Mouse (Mus musculus) granulocyte monocyte progenitor cell, adult 5-6 weeks (primary cell): ENCODE data around the gene Zfp385a. TPM values are rescaled to one million over a fixed set of nuclear protein-coding genes. Genes with fewer than 3 reads are reported as not detected.
A peak's percentile ranks its signal among the peaks of the same experiment; 100 is the strongest.

Experiments used
- ATAC-seq: replicated peaks from 2 replicates; pipeline ENCODE4 v1.8.0; 2016; ENCODE audit warnings: mild to moderate bottlenecking, moderate TSS enrichment, inconsistent platforms; ENCODE audit not compliant: poor library complexity, severe bottlenecking
- total RNA-seq, 2 experiments: library from RNA; stranded (forward) in 1 of 2; stranded (reverse) in 1 of 2; fragments of 200-712, 200-1000 nt in 1 of 2; fragments of >200 nt in 1 of 2; fragmentation: Nextera tagmentation in 1 of 2; gene quantifications; 2 replicates each; pipeline ENCODE4 v1.2.3; 2014 to 2017

Gene Zfp385a
- total RNA-seq, 2 experiments from 2014 or later = 1.8 to 17.5 TPM

DNA sequence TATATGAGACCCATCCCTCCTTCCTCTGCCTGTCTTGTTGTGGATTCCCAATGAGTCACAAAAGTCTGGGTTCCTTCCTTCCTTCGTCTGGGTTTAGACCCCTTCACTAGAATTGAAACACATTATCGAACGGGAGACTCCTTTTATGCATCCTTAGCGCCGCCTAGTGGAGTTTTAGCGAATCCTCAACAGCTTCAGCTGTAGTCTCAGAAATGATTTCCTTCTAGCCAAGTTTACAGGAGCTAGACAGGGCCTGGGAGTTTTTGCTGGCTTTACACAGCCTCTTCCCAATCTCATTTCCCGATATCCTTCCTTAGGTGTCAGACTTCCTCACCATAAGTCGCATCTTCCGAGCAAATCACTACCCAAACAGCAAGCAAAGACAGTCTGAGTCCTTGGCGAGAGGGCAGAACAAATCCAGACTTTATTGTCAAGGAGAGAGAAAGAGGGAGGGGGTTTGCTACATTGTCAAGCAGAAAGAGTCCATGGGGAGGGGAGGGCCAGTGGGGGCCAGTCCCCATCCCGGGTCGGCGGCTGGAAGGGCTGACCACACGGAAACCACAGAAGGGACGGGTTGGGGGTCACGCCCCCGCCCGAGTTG lies 26.3 kb downstream of the Zfp385a start:
- peak; percentile 14; the same call in 1 of the 2 replicates for ATAC-seq

DNA sequence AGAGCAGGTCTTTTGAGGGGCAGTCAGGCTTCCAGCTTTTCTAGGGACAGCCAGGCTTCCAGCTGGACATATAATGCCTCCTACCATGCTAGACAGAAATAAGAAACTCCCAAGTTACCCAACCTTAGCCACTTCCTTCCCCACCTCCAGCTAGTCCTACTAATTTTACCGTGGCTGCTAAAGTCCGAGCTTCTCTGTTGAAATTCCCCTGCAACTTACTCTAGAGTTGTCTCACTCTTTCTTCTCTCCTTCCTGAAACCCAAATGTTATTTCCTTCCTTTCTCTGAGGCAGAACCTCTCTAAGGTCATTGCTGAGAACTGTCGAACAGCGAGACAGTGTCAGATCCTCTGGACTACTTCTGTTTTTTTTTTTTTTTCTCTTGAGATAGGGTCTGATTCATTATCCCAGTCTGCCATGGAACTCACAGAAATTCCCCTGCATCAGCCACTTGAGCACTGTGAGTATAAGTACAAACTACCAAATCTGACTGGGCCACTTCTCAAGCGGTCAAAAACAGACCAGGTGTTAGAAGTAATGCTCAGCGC lies 29.5 kb downstream of the Zfp385a start, which contains the start of gene Gpr84:
Gene Gpr84 (minus strand): TSS at position 248 of the 546 bp plus-strand sequence.
- peak; percentile 63 for ATAC-seq

DNA sequence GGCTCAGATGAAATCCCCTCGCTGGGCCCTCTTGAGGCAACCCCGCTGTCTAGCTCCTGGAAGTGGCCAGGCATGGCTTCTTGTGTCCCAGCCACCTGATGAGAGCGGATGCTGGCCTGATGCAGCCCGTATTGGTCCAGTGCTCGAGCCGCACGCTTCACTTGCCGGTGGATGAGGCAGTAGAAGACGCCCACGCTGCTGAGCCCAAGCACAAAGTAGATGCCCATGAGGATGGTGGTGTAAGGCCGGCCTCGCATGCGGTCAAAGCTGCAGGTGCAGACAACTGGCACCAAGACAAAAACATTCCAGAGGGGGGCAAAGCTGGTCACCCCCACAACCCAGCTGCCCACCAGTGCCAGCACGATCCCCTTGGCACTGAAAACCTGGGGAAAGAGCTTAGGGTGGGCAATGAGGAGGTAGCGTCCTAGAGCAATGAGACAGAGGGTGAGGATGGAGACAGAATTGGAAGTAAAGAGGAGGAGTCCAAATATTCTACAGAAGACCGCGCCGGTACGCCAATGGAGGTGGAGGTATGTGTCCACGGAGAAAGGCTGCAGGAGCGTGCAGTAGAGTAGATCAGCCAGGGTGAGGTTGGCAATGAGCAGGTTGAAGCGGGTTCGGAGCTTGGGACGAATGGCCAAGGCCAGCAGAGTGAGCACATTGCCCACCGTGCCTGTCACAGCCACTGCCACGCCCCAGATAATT lies 30.9 kb downstream of the Zfp385a start:
- no peak for ATAC-seq

DNA sequence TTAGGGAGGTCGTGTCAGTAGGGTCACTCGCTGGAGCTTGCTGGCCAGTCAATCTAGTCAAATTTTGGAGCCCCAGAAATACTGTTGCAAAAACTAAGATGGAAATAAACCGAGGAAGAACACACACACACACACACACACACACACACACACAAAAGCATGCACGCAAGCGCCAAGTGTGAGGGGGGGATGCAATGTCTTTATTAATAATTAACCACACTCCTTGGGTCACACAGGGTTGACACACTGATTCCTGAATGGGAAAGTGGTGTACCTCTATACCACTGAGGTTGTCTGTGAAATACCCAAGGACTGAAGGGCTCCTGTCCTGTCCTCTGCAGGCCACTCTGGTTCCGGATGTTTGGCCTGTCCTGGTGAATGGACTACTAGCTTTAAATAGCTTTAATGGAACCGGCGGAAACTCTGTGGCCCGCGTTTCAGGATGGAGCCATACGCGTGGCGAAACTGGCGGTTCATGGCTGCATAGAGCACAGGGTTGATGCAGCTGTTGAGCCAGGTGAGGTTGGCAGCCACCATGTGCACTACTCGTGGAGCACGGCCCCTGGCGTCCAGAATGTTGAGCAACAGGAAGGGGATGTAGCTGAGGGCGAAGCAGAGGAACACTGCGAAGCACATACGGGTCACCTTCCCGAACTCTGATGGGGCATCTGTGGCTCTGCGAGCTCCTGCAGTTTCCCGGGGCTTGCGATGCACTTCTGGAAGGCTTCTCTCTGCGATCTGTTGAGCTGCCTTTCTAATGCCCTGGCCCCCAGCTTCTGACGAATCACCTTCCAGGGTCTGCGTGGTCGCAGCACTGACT lies 31.6 kb downstream of the Zfp385a start:
- ATAC-seq = peak; percentile 36

- peak; percentile 34 for ATAC-seq
Measured at GRCm38 (mm10) chr15:103307125-103307524, 32.8 kb downstream of the Zfp385a start.

DNA sequence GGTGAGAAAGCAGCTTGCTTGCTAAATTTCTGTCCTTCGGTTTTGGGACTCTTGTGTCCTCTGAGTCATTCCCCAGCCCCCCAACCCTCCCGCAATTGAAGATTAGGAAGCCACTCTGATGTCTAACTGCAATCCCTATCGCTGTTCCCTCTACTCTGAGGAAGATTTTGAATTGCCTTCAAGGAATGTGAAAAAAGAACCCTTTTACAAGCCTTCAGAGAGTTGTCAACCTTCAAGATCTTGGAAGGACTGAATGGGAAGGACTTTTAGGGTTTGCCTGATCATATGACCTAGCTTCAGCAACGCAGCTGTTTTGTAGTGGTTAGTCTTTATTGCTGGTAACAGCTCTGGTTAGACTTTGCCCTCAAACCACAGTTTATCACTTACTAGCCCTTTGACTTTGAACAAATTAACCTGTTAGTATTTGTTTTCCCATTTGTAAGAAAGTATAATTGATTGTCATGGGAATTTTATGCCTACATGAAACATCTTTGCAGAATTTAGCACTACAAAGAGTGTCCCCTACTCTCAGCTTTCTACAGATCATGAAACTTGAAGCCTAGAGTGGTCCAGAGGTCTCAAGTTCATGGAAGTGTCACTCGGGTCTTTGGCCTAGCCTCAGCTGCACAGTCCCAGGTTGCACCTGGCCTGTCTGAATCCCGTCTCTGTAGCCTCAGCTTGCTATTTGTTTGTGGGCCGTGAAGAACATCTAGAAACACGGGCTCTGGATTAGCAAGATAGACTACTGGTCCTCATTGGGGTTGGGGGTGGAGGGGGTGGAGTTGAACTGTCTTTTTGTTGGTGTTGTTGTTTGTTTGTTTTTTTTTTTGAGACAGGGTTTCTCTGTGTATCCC lies 33.9 kb downstream of the Zfp385a start:
- no peak for ATAC-seq

- ATAC-seq = peak; percentile 78
Measured at GRCm38 (mm10) chr15:103305070-103305678, 34.7 kb downstream of the Zfp385a start.

- no peak for ATAC-seq
Measured at GRCm38 (mm10) chr15:103304616-103304969, 35.3 kb downstream of the Zfp385a start.

DNA sequence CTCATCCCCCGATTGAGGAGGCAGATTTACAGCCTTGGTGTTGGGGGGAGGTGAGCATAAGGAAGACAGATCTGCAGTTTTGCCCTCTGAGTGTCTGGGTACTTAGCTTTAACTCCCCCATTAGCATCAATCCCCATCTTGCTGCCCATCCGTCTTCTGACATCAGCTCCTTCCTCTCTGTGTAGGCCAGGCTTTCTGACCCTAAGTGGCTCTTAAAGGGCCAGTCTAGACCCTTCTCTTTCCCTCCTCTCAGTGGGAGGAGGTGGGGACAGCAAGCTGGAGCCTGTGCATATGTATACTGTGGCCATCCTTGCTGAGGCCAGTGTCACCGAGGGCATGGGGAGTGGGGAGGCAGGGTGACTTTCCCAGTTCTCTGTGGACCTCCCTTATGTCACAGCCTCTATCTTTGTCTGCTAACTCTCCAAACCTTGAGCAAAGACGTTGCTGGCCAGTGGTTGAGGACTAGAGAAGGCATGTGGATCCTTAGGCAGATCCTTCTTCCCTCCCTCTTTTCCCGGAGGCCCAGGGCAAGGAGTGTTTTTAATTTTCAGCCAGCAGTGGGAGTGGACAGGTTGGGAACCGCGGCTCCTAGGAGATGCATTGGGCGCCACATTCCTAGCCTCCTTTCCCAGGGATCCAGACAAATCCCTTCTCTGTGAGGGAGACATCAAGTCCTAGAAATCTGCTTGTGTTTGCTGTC lies 35.8 kb downstream of the Zfp385a start:
- ATAC-seq = no peak

DNA sequence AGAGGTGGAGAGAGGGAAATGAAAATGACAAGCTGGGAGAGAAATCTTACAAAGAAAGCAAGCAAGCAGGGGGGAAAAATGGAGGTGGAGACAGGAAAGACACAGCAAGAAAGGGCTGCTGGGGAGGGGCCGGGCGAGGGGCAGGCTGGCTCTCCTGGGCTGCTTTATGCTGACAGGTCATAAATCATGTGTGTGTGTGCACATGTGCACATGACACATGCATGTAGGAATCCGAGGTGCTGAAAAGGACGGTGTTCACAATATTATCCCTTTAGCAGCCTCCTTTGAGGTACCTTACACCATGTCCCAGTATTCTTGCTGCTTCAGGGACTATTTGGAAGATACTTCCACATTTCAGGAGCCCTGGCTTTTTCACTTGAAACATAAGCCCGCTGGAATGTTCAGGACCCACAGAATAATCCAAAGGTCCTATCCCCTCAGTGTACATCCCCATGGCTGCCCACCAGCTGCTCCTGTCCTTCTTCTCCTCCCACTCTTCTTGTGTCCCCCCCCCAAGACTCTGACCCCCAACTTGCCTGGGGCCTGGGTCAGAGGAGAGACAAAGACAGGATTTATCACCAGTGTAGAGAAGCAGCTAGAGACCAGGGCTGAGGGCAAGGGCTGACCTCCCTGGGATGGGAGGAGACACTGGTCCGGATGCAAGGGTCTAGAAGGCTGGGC lies 37.4 kb downstream of the Zfp385a start:
- ATAC-seq = no peak

- no peak for ATAC-seq
Measured at GRCm38 (mm10) chr15:103301547-103302340, 38.1 kb downstream of the Zfp385a start.

DNA sequence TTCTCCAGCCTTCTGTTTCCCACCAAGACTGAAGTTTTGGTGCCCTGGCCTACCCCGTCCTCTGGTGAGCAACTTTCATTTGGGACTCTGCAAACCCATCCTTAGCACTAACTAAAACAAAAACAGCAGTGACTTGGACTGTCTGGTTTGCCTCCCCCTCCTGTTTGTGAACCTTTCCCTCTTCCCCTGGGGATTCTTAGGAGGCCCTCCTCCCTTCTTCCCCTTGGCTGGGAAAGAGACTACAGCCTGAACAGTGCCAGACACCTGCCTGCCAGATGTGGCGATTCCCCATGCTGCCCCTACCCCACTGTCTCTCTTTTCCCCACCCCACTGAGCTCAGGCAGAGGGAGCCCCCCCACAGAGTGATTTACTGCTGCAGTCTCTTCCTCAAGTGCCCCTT lies 38.8 kb downstream of the Zfp385a start:
- ATAC-seq = no peak

DNA sequence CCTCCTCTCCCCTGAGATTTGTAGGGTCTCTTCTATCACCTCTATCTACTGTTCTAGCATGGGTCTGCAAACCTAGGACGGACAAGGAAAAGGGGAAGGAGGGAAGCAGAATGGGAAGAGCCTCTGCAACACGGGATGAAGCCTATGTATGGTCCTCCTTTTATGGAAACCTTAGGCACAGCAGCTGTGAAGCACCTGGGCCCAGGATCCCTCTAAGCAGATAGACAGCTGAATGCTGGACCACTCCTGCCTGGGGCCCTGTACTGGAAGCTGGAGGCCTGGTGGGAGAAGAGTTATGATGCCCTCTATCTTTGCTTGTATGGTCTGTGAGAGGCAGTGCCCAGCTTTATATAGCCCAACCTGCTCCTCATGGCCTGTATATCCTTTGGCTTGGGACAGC lies 39.3 kb downstream of the Zfp385a start:
- ATAC-seq = no peak

DNA sequence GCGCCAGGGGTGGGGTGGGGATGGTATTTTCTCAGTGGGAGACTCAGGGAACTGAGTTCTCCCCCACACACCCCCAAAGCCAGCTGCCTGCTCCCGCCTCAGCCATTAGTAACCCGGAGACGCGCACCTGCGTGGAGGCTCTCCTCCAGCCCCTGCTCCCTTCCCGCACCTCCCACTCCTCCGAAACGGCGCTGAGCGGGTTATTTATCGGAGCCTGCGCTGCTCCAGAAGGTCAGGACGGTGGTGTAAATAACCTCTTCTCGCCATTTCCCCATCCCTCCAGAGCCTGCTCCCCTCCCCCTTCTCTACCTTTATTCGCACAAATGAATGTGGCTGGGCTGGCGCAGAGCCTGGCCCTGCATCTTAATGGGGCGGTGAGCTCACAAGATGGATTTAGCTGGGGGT lies 39.8 kb downstream of the Zfp385a start:
- ATAC-seq = no peak

DNA sequence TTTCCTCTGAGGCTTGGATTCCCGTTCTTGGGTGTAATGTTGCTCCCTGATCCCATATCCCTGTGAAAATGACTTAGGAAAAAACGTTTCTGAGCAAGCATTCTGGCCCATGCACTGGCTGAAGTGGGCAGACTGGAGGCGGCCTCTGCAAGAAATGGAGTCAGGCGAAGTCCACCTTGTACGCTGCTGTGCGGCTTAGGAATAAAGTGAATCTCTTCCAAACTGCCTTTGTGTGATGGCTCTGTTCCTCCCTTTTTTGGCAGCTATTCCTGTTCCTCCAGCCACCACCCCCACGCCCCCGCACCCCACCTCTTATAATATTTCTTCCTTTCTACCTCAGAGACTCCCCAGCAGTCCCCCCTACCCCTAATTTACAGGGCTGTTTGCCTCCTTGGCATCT lies 40.2 kb downstream of the Zfp385a start:
- ATAC-seq = no peak

DNA sequence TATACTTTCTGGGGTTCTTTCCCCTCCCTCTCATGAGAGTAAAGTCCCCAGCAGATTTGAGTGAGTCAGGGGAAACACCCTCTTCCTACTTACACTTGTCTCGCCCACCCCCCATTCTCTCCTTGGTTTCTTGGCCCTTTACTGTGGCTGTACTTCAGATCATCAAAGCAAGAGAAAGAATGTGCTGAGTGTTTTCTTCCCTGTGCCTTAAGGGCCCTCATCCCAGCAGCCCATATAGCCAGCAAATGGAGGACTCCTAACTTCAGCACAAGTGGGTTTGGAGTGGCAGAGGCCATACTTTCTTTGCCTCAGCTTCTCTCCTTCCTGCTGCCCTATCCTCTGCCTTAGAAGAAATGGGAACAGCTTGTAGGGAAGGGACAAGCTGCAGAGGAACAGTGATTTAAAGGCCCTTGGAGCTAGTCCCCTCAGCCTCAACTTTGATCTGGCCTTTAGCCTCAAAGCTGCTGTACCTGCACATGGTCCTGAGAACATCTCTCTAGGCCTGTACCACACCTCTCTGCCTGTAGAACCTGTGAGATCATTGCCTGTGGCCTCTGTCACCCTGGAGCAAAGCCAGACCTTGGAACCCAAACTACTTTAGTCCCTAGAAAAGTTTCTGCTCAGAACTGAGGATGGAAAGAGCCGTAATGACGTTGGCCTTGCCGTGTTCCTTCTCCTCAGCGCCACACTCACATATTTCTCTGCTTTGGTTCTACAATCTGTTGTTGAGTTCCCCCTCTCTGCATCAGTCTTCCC lies 40.9 kb downstream of the Zfp385a start:
- ATAC-seq = no peak

DNA sequence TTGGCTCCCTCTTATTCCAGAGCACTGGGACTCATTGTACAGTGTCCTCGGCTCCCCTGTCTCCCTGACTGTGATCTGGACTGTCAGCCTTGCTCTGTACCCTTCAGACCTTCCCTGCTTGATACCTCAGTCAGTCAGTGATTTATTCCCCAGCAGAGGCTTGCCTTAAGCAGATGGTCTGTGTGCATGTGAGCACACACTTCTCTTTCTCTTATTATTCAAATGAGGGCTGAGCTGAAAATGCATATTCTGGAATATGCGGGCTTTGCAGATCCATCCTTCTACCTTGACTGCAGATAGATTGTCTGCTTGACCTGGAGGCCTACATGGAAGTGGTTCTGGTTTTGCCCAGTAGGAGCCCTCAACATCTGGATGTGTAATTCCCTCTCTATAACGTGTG lies 41.9 kb downstream of the Zfp385a start:
- no peak for ATAC-seq
